Mouse (Mus musculus): ENCODE data around the gene Ehd4. TPM values are rescaled to one million over a fixed set of nuclear protein-coding genes. Genes with fewer than 3 reads are reported as not detected.

The Ehd4 gene
- total RNA-seq, 1 experiment, result 19.4 TPM

DNA sequence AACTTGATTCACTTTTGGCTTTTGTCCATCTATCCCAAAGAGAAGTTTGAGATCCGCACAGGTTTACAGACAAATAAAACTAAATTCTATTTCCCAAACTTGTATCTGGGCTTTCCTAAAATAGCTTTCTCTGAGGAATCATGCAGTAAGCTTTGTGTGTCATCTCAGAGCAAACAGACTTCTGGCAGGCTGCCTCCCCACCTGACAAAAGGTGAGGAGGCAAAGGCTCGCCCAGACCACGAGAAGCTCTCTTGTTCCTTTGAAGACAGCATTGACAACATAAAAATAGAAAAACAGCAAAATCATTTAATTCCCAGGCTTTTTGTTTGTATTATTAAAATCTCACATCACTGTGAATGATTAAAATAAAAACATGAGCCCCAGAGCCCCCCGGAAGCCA, 55.1 kb downstream of the Ehd4 start:
- Histone ChIP-seq H3K9ac (ENCODE audit: insufficient read depth, low read depth, low read length, poor library complexity, severe bottlenecking) (no peak overlapping the region), H3K4me3 (ENCODE audit: insufficient read depth in 1 of 2, low read depth in 1 of 2, low read length in 2 of 2, poor library complexity in 1 of 2, severe bottlenecking in 1 of 2) (no peak overlapping the region), H3K4me1 (ENCODE audit: control insufficient read depth in 2 of 2, insufficient read depth in 2 of 2, low read length in 2 of 2, poor library complexity in 1 of 2) (peaks cover 0 to 4% of the 10 kb centered on the region in 2 experiments; a peak in 1 of 4 replicates), H3K36me3 (ENCODE audit: control insufficient read depth, insufficient read depth, low read length, poor library complexity, severe bottlenecking) (peaks cover 9% of the 10 kb centered on the region; the same call in 1 of the 2 replicates), H3K27ac (ENCODE audit: insufficient read depth, low read depth, low read length, poor library complexity, severe bottlenecking) (no peak overlapping the region), H3K9me3 (ENCODE audit: control insufficient read depth, insufficient read depth, low read depth, low read length) (no peaks in the 10 kb centered on the region)
- TF ChIP-seq ZNF384 (IDR thresholded peaks at IDR 0.05; ENCODE audit: low read depth, low read length) (no peak), CHD2 (IDR thresholded peaks at IDR 0.05; ENCODE audit: low read depth, low read length) (no peak), MAFK (IDR thresholded peaks at IDR 0.05; ENCODE audit: insufficient read depth, low read depth, low read length) (no peak), ZC3H11A (IDR thresholded peaks at IDR 0.05; ENCODE audit: borderline replicate concordance, low read depth, low read length) (no peak), HCFC1 (IDR thresholded peaks at IDR 0.05; ENCODE audit: borderline replicate concordance, insufficient read depth, low read length) (no peak)
- in situ Hi-C loops (cut with MboI; ENCODE audit: low sequenced_read_pairs in 2 of 2, unreplicated experiment in 2 of 2), result no loop called here
- no peak for DNase-seq (ENCODE audit: low read depth, low spot score)

- TF ChIP-seq CHD2 (IDR thresholded peaks at IDR 0.05; ENCODE audit: low read depth, low read length), result no peak
- TF ChIP-seq ZC3H11A (IDR thresholded peaks at IDR 0.05; ENCODE audit: borderline replicate concordance, low read depth, low read length), result no peak
- TF ChIP-seq MAFK (IDR thresholded peaks at IDR 0.05; ENCODE audit: insufficient read depth, low read depth, low read length), result no peak
- no peak for TF ChIP-seq ZNF384 (IDR thresholded peaks at IDR 0.05; ENCODE audit: low read depth, low read length)
- Histone ChIP-seq H3K9me3 (ENCODE audit: control insufficient read depth, insufficient read depth, low read depth, low read length) (no peaks in the 10 kb centered on the region), H3K4me1 (ENCODE audit: control insufficient read depth in 2 of 2, insufficient read depth in 2 of 2, low read length in 2 of 2, poor library complexity in 1 of 2) (peaks cover under 1 to 4% of the 10 kb centered on the region in 2 experiments; a peak in 1 of 4 replicates), H3K27ac (ENCODE audit: insufficient read depth, low read depth, low read length, poor library complexity, severe bottlenecking) (no peak overlapping the region), H3K4me3 (ENCODE audit: insufficient read depth in 1 of 2, low read depth in 1 of 2, low read length in 2 of 2, poor library complexity in 1 of 2, severe bottlenecking in 1 of 2) (no peak overlapping the region), H3K36me3 (ENCODE audit: control insufficient read depth, insufficient read depth, low read length, poor library complexity, severe bottlenecking) (peaks cover 9% of the 10 kb centered on the region; the same call in 1 of the 2 replicates), H3K9ac (ENCODE audit: insufficient read depth, low read depth, low read length, poor library complexity, severe bottlenecking) (no peak overlapping the region)
- no peak for DNase-seq (ENCODE audit: low read depth, low spot score)
- in situ Hi-C loops (cut with MboI; ENCODE audit: low sequenced_read_pairs in 2 of 2, unreplicated experiment in 2 of 2), result no loop called here
Measured at GRCm38 (mm10) chr2:120098781-120099202, 55.6 kb downstream of the Ehd4 start.

DNA sequence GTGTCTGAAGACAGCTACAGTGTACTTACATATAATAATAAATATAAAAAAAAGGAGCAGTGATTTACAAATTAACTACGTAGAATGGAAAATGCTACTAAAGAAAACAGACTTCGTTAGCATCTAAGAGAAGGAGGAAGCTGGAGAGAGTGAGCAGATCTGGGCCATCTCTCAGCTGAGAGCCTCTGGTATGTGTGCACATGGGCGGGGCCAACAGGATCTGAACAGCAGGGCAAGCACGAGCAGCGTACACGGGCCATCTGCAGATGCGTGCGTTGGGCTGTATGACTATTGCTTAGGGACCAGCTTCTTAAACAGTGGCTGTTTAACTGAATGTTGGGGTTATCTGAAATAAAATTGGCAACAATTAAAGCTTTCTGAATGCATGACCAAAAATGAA, 56.5 kb downstream of the Ehd4 start:
- in situ Hi-C loops (cut with MboI; ENCODE audit: low sequenced_read_pairs in 2 of 2, unreplicated experiment in 2 of 2), result no loop called here
- H3K4me3 ChIP-seq (ENCODE audit: insufficient read depth in 1 of 2, low read depth in 1 of 2, low read length in 2 of 2, poor library complexity in 1 of 2, severe bottlenecking in 1 of 2), result no peak overlapping the region
- H3K9ac ChIP-seq (ENCODE audit: insufficient read depth, low read depth, low read length, poor library complexity, severe bottlenecking), result no peak overlapping the region
- H3K27ac ChIP-seq (ENCODE audit: insufficient read depth, low read depth, low read length, poor library complexity, severe bottlenecking), result no peak overlapping the region
- peaks cover 8% of the 10 kb centered on the region; the same call in 1 of the 2 replicates for H3K36me3 ChIP-seq (ENCODE audit: control insufficient read depth, insufficient read depth, low read length, poor library complexity, severe bottlenecking)
- TF ChIP-seq HCFC1 (IDR thresholded peaks at IDR 0.05; ENCODE audit: borderline replicate concordance, insufficient read depth, low read length) (no peak), ZC3H11A (IDR thresholded peaks at IDR 0.05; ENCODE audit: borderline replicate concordance, low read depth, low read length) (no peak), MAFK (IDR thresholded peaks at IDR 0.05; ENCODE audit: insufficient read depth, low read depth, low read length) (no peak), CHD2 (IDR thresholded peaks at IDR 0.05; ENCODE audit: low read depth, low read length) (no peak), ZNF384 (IDR thresholded peaks at IDR 0.05; ENCODE audit: low read depth, low read length) (no peak)
- peaks cover 2 to 4% of the 10 kb centered on the region in 2 experiments; a peak in 1 of 4 replicates for H3K4me1 ChIP-seq (ENCODE audit: control insufficient read depth in 2 of 2, insufficient read depth in 2 of 2, low read length in 2 of 2, poor library complexity in 1 of 2)
- DNase-seq (ENCODE audit: low read depth, low spot score), result no peak
- H3K9me3 ChIP-seq (ENCODE audit: control insufficient read depth, insufficient read depth, low read depth, low read length), result no peaks in the 10 kb centered on the region

DNA sequence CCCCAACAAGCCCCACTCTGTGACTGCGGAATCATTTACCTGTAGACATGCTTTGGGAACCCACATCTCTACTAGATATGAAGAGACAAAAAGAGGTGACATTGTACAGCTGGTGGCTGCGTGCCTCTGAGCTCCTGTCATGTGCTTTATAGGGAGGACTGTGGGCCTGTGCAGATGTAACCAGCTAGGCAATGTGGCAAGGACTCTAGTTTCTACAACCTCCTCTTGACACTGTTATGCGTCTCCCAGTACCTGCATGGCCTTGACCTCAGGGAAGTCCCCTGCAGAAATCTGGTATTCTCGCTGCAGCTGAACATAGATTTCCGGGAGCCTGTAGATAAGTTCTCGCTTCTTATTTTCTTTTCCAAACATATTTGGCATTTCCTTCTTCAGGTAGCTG, 57.7 kb downstream of the Ehd4 start:
- in situ Hi-C loops (cut with MboI; ENCODE audit: low sequenced_read_pairs in 2 of 2, unreplicated experiment in 2 of 2), result no loop called here

More for the DNA sequence above, 57.7 kb downstream of the Ehd4 start:
- H3K9ac ChIP-seq (ENCODE audit: insufficient read depth, low read depth, low read length, poor library complexity, severe bottlenecking), result no peak overlapping the region
- no peak overlapping the region for H3K27ac ChIP-seq (ENCODE audit: insufficient read depth, low read depth, low read length, poor library complexity, severe bottlenecking)
- H3K36me3 ChIP-seq (ENCODE audit: control insufficient read depth, insufficient read depth, low read length, poor library complexity, severe bottlenecking), result peaks cover 2% of the 10 kb centered on the region; the same call in 1 of the 2 replicates
- no peak overlapping the region for H3K4me3 ChIP-seq (ENCODE audit: insufficient read depth in 1 of 2, low read depth in 1 of 2, low read length in 2 of 2, poor library complexity in 1 of 2, severe bottlenecking in 1 of 2)
- H3K9me3 ChIP-seq (ENCODE audit: control insufficient read depth, insufficient read depth, low read depth, low read length), result no peaks in the 10 kb centered on the region
- DNase-seq (ENCODE audit: low read depth, low spot score), result no peak
- TF ChIP-seq HCFC1 (IDR thresholded peaks at IDR 0.05; ENCODE audit: borderline replicate concordance, insufficient read depth, low read length) (no peak), MAFK (IDR thresholded peaks at IDR 0.05; ENCODE audit: insufficient read depth, low read depth, low read length) (no peak), ZNF384 (IDR thresholded peaks at IDR 0.05; ENCODE audit: low read depth, low read length) (no peak), CHD2 (IDR thresholded peaks at IDR 0.05; ENCODE audit: low read depth, low read length) (no peak), ZC3H11A (IDR thresholded peaks at IDR 0.05; ENCODE audit: borderline replicate concordance, low read depth, low read length) (no peak)
- H3K4me1 ChIP-seq (ENCODE audit: control insufficient read depth in 2 of 2, insufficient read depth in 2 of 2, low read length in 2 of 2, poor library complexity in 1 of 2), result peaks cover 2 to 4% of the 10 kb centered on the region in 2 experiments; a peak in 1 of 4 replicates

Measured in ES-E14 (cell line).